Mouse (Mus musculus): ENCODE results near the gene 9030025P20Rik. TPM values are rescaled to one million over a fixed set of nuclear protein-coding genes. Genes with fewer than 3 reads are reported as not detected.
"Not testable (repeated sequence)": the region's sequence is repeated elsewhere in the genome, so short reads cannot be mapped to it uniquely, and the experiment has no call there.

Gene 9030025P20Rik
- polyA plus RNA-seq, 1 experiment from 2014 or later, result 11.2 TPM

DNA sequence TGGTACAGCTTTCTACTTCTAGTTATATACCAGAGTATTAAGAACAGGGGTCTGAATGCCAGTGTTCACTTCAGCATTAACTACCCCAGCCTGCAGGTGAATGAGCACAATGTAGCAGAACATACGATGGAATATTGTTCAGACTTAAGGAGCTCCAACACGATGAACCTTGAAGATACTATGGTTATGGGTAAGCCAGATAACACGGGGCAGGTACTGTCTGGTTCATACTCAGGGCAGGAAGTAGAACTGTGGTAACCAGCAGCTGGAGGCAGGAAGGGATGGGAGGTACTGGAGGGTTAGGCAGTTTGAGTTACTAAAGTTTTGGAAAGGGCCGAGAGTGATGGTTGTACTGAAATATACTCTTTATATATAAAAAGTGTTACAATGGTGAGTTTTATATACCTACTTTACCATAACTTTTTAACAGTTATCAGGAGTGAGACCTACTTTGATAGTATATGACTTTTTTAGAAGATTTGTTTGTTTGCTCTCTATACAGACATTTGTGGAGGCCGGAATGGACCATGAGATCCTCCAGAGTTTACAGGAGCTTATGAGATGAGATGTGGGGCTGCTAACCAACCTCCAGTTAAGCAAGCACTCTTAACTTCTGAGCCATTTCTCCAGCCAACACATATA is 19.5 kb upstream of the 9030025P20Rik start:
- H3K36me3 ChIP-seq (replicated peaks), result peaks cover 26% of the 10 kb centered on the region
- H3K4me1 ChIP-seq, result peaks cover 12% of the 10 kb centered on the region
- H3K4me3 ChIP-seq, result no peak overlapping the region
- no peak overlapping the region for H3K27ac ChIP-seq
- DNase-seq (ENCODE audit: extremely low spot score, low spot score), result no peak
- no peaks in the 10 kb centered on the region for H3K9me3 ChIP-seq
- H3K27me3 ChIP-seq (ENCODE audit: poor library complexity, severe bottlenecking), result no peaks in the 10 kb centered on the region
- WGBS, result 90% methylated on average over 5 of the region's 5 CpGs

DNA sequence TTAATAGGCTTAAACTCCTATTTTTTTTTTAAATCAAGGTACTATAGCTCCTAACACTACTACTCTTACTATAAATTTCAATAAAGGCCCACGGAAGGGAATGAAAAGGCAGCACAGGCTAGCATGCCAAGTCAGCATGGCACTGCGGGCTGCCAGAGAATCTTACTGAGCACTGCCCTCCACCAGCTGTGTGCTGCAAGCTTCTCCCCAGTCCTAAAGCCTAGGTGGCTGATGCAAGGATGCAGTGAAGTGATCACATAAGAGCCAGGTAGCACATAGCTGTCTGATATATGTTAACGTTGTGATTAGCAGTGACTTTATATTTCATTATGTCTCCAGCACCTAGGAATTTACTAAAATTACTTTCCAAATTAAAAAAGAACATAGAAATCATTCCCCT is 18.3 kb upstream of the 9030025P20Rik start:
- Histone ChIP-seq H3K36me3 (replicated peaks) (peaks cover 17% of the 10 kb centered on the region), H3K27me3 (ENCODE audit: poor library complexity, severe bottlenecking) (no peaks in the 10 kb centered on the region), H3K4me3 (peak overlapping the region; percentile 79), H3K27ac (no peak overlapping the region), H3K4me1 (peaks cover 12% of the 10 kb centered on the region), H3K9me3 (no peaks in the 10 kb centered on the region)
- WGBS, result 41% methylated on average over 3 of the region's 3 CpGs
- no peak for DNase-seq (ENCODE audit: extremely low spot score, low spot score)

DNA sequence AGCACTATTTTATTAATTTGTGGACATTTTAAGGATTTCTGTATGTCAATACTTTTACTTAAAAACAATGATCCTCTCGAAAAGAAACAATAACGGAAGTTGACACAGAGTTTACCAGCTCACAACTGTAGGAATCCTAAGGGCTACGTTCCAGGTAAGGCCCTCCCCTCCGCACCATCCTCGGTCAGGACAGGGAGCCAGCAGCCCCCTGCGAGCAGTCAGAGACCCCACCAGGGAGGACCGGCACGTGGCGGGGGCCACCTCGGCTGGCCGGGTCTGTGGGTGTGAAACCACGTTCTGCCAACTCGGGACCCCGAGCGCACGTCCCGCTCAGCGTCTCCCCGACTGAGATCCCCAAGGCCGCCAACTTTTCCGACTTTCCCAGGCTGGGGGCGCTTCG is 17.7 kb upstream of the 9030025P20Rik start:
- H3K27ac ChIP-seq, result peak overlapping the region; percentile 89
- WGBS, result under 1% methylated on average over 20 of the region's 23 CpGs

DNA sequence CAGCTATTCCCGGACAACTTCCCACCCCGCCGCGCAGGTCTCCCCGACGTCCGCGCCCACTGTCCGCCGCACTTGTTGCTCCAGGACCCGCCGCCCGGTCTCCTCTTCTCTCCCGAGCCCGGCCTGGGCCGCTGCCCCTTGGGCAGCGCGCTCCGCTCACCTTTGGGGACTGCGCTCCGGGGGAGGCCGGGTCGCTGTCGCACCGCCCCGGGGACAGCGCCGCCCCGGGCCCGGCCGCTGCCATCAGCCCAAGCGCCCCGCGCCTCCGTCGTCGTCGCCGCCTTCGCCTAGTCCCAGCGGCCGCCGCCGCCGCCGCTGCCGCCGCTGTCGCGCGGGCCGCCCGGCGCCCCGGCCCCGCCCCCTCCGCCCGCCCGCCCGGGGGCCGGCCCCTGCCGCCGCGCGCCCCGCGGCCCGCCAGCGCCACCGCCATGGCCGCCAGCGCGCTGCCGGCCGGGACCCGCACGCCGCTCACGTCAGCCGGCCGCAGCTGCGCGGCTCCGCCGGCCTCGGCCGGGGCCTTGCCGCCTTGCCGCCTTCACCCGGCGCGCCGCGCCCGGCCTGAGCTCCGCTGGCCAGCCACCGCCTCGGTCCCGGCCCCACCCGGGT is 17.2 kb upstream of the 9030025P20Rik start, which contains the start of gene Phf10:
TSS of gene Phf10 (minus strand) at position 323 of the 606 bp plus-strand sequence.
- peak within 1 kb of the TSS; percentile 89 for H3K27ac ChIP-seq

More for the DNA sequence above, 17.7 kb upstream of the 9030025P20Rik start:
- no peaks in the 10 kb centered on the region for H3K9me3 ChIP-seq
- peak overlapping the region; percentile 79 for H3K4me3 ChIP-seq
- peak; percentile 16 for DNase-seq (ENCODE audit: extremely low spot score, low spot score)
- peaks cover 17% of the 10 kb centered on the region for H3K36me3 ChIP-seq (replicated peaks)
- no peaks in the 10 kb centered on the region for H3K27me3 ChIP-seq (ENCODE audit: poor library complexity, severe bottlenecking)
- H3K4me1 ChIP-seq, result peaks cover 12% of the 10 kb centered on the region

DNA sequence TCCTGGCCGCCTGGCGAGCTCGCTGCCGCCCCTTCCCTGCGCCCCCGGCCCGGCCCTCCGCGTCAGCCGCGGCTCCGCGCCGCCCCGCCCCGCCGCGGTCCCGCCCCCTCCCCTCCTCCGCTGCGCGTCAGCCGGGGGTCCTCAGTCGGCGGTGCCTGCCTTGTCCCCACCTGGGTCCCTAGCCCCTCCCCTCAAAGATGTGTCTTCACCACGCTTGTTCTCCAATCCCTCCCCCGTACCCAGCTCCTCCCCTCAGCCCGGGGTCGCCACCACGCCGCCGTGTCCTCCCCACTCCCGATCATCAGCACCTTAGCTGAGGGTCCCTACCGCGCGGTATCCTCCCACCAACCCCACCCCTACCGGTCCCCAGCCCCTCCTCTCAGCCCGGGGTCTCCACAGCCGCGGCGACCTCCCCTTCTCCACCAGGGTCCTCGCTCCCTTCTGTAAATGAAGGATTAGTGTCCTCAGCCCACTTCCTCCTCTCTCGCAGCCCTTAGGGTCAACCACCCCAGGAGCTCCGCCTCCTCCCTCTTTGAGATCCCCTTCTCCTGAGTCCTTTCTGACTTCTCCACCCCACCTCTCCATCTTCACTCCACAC is 16.6 kb upstream of the 9030025P20Rik start:
- not testable (repeated sequence) for DNase-seq (ENCODE audit: extremely low spot score, low spot score); H3K4me3 ChIP-seq; H3K9me3 ChIP-seq; H3K27ac ChIP-seq; H3K27me3 ChIP-seq (ENCODE audit: poor library complexity, severe bottlenecking)
- Histone ChIP-seq H3K36me3 (replicated peaks) (peaks cover 13% of the 10 kb centered on the region), H3K4me1 (peaks cover 12% of the 10 kb centered on the region)
- no CpG with 5 or more reads among the region's 44 CpGs for WGBS

More for the DNA sequence above, 17.2 kb upstream of the 9030025P20Rik start, which contains the start of gene Phf10:
- DNase-seq (ENCODE audit: extremely low spot score, low spot score), result peak; percentile 42
- H3K36me3 ChIP-seq (replicated peaks), result peaks cover 17% of the 10 kb centered on the region
- peaks cover 12% of the 10 kb centered on the region for H3K4me1 ChIP-seq
- H3K9me3 ChIP-seq; H3K27me3 ChIP-seq (ENCODE audit: poor library complexity, severe bottlenecking): not testable (repeated sequence)
- 7% methylated on average over 66 of the region's 100 CpGs for WGBS
- peak within 1 kb of the TSS; percentile 79 for H3K4me3 ChIP-seq

DNA sequence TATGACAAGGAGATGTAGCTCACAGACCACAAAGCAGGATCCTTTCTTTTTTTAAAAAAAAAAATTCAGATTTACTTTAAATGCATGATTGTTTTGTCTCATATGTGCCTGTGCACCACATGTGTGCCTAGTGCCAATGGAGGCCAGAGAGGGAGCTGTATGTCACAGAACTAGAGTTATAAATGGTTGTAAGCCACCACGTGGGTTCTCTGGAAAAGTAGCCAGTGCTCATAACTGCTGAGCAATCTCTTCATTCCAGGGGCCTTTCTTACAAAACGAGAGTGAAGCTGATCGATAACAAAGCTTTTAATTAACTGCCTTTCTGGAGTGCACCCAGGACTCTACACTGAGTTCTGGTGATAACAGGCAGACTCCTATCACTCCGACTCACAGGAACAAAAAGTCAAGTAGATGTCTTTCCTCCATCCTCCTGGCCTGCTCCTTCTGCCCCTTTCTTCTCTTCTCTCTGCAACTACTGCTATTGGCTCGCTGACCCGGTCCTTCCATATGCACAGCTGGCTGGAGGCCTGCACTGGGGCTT is 9.8 kb upstream of the 9030025P20Rik start:
- H3K4me1 ChIP-seq; H3K4me3 ChIP-seq; H3K27me3 ChIP-seq (ENCODE audit: poor library complexity, severe bottlenecking); H3K36me3 ChIP-seq (replicated peaks); DNase-seq (ENCODE audit: extremely low spot score, low spot score); H3K27ac ChIP-seq; H3K9me3 ChIP-seq: not testable (repeated sequence)
- no CpG with 5 or more reads among the region's 6 CpGs for WGBS

DNA sequence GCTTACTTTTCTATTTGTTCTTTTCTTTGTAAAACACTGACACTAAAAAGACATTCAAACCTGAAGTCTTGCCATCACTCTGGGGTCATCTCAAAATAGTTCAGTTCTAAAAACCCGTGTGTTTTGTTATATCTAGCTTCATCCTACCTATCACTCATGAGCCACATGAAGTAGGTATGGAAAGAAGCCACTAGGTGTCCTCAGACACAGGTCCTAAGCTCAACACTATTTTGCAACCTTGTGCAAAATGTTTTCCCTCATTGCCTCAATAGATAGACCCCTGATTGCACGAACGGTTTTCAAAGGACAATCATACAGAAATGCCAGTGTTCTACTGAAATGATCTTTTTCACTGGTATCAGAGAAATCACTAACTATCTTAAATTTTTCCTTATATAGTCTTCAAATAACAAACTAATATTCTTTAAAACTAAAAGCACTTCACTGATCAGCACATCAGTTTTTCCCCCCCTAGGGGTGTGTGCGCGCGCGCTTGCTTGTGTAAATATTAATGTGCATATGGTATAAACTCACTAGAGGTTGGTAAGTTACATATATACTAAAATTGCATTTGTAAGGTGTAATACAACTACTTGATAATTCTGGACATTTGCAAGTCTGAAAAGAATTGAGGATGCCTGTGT is 428 bp upstream of the 9030025P20Rik start:
- not testable (repeated sequence) for H3K9me3 ChIP-seq; H3K27me3 ChIP-seq (ENCODE audit: poor library complexity, severe bottlenecking); DNase-seq (ENCODE audit: extremely low spot score, low spot score); H3K27ac ChIP-seq; H3K36me3 ChIP-seq (replicated peaks); H3K4me1 ChIP-seq
- peak overlapping the region; percentile 37; the same call in 1 of the 2 replicates for H3K4me3 ChIP-seq
- WGBS, result 6% methylated on average over 4 of the region's 7 CpGs

DNA sequence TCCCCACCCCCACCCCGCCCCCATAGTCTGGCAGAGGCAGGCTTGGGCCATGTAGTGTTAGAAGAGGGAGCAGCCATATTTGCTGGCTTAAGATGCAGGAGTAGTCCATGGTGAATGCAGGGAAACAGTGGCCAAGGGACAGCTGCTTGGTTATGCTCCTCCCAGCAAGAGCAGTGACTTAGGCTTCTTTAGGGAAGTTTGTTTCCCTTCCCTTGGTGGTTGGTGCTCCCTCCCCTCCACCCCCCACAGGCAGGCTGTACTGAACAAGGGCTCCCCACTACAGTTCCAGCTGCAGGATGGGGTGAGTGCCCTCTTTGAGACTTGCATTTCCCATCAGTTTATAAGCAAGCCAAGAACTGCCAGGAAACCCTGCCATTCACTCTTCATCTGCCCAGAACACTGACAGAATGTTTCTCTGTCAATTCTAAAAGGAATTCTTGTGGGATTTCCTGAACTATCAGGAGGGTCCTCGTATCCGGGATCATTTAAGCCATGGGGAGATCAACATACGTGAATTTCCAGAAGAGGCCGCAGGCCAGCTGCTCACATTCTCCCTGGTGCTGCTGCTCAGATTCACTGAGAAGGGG is 11.9 kb downstream of the 9030025P20Rik start:
- not testable (repeated sequence) for H3K4me3 ChIP-seq; H3K4me1 ChIP-seq; DNase-seq (ENCODE audit: extremely low spot score, low spot score); H3K36me3 ChIP-seq (replicated peaks); H3K9me3 ChIP-seq; H3K27me3 ChIP-seq (ENCODE audit: poor library complexity, severe bottlenecking); H3K27ac ChIP-seq
- WGBS, result 87% methylated on average over 4 of the region's 5 CpGs

DNA sequence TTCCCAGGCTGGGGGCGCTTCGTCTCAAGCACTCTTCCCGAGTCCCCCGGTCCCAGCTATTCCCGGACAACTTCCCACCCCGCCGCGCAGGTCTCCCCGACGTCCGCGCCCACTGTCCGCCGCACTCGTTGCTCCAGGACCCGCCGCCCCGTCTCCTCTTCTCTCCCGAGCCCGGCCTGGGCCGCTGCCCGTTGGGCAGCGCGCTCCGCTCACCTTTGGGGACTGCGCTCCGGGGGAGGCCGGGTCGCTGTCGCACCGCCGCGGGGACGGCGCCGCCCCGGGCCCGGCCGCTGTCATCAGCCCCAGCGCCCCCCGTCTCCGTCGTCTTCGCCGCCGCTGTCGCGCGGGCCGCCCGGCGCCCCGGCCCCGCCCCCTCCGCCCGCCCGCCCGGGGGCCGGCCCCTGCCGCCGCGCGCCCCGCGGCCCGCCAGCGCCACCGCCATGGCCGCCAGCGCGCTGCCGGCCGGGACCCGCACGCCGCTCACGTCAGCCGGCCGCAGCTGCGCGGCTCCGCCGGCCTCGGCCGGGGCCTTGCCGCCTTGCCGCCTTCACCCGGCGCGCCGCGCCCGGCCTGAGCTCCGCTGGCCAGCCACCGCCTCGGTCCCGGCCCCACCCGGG is 14.4 kb downstream of the 9030025P20Rik start:
- H3K27ac ChIP-seq; H3K36me3 ChIP-seq (replicated peaks); H3K27me3 ChIP-seq (ENCODE audit: poor library complexity, severe bottlenecking); H3K4me1 ChIP-seq; H3K4me3 ChIP-seq; H3K9me3 ChIP-seq; DNase-seq (ENCODE audit: extremely low spot score, low spot score): not testable (repeated sequence)
- WGBS, result no CpG with 5 or more reads among the region's 98 CpGs

DNA sequence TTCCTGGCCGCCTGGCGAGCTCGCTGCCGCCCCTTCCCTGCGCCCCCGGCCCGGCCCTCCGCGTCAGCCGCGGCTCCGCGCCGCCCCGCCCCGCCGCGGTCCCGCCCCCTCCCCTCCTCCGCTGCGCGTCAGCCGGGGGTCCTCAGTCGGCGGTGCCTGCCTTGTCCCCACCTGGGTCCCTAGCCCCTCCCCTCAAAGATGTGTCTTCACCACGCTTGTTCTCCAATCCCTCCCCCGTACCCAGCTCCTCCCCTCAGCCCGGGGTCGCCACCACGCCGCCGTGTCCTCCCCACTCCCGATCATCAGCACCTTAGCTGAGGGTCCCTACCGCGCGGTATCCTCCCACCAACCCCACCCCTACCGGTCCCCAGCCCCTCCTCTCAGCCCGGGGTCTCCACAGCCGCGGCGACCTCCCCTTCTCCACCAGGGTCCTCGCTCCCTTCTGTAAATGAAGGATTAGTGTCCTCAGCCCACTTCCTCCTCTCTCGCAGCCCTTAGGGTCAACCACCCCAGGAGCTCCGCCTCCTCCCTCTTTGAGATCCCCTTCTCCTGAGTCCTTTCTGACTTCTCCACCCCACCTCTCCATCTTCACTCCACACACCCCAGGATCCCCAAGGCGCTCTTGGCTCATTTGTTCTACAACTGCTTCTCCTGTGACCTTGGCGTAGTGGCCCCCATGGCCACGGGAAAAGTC is 15.0 kb downstream of the 9030025P20Rik start:
- DNase-seq (ENCODE audit: extremely low spot score, low spot score); H3K27ac ChIP-seq; H3K36me3 ChIP-seq (replicated peaks); H3K4me1 ChIP-seq; H3K27me3 ChIP-seq (ENCODE audit: poor library complexity, severe bottlenecking); H3K4me3 ChIP-seq; H3K9me3 ChIP-seq: not testable (repeated sequence)
- WGBS, result no CpG with 5 or more reads among the region's 47 CpGs

DNA sequence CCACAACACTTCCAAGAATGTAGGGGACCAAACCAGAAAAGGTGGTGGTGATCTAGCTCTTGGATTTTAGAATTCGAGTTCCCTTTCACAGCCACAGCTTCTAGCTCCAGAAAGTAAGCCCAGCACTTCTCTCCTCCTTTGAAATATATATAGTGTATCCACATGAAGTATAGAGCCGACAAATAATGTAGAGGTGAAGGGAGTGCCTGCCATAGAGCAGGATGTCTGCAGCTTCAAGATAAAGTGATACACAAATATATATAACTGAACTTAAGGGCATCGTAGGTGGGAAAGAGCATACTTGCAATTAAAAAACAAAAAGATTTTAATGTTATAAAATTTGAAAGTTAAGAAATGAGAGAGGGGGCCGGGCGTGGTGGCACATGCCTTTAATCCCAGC is 15.9 kb downstream of the 9030025P20Rik start:
- H3K36me3 ChIP-seq (replicated peaks); H3K9me3 ChIP-seq; H3K27me3 ChIP-seq (ENCODE audit: poor library complexity, severe bottlenecking); H3K27ac ChIP-seq; H3K4me3 ChIP-seq; DNase-seq (ENCODE audit: extremely low spot score, low spot score); H3K4me1 ChIP-seq: not testable (repeated sequence)
- WGBS, result no CpG with 5 or more reads among the region's 5 CpGs

DNA sequence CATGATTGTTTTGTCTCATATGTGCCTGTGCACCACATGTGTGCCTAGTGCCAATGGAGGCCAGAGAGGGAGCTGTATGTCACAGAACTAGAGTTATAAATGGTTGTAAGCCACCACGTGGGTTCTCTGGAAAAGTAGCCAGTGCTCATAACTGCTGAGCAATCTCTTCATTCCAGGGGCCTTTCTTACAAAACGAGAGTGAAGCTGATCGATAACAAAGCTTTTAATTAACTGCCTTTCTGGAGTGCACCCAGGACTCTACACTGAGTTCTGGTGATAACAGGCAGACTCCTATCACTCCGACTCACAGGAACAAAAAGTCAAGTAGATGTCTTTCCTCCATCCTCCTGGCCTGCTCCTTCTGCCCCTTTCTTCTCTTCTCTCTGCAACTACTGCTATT is 21.8 kb downstream of the 9030025P20Rik start:
- H3K36me3 ChIP-seq (replicated peaks); H3K27me3 ChIP-seq (ENCODE audit: poor library complexity, severe bottlenecking); H3K4me3 ChIP-seq; H3K4me1 ChIP-seq; H3K27ac ChIP-seq; DNase-seq (ENCODE audit: extremely low spot score, low spot score); H3K9me3 ChIP-seq: not testable (repeated sequence)
- WGBS, result no CpG with 5 or more reads among the region's 4 CpGs

All from forebrain, embryonic 10.5 days (tissue).